Mouse (Mus musculus) bone marrow macrophage, adult 2 months (primary cell): ENCODE data around the gene Gtpbp2. TPM values are rescaled to one million over a fixed set of nuclear protein-coding genes. Genes with fewer than 3 reads are reported as not detected.
A peak's percentile ranks its signal among the peaks of the same experiment; 100 is the strongest.

Source experiments
- H3K27ac ChIP-seq: 2 replicates; pipeline ENCODE4 v1.5.1; 2012; ENCODE audit warnings: low read depth, low read length; ENCODE audit not compliant: insufficient read depth
- H3K4me1 ChIP-seq: 2 replicates; pipeline ENCODE4 v1.6.1; 2012; ENCODE audit warnings: low read length; ENCODE audit not compliant: control insufficient read depth, insufficient read depth
- H3K4me3 ChIP-seq: 2 replicates; pipeline ENCODE4 v1.5.1; 2012; ENCODE audit warnings: mild to moderate bottlenecking, low read length, moderate library complexity; ENCODE audit not compliant: insufficient read depth
- CTCF ChIP-seq: IDR thresholded peaks from 2 replicates; pipeline ENCODE4 v1.5.1; 2012; ENCODE audit warnings: low read depth, mild to moderate bottlenecking, low read length, moderate library complexity
- POLR2A ChIP-seq: IDR thresholded peaks from 2 replicates; pipeline ENCODE4 v1.6.1; 2012; ENCODE audit warnings: mild to moderate bottlenecking, low read depth, low read length, borderline replicate concordance
- polyA plus RNA-seq: library from polyadenylated mRNA; stranded (reverse); fragments of >200 nt; gene quantifications from 2 replicates; pipeline ENCODE4 v1.2.4, GENCODE M21; 2012; ENCODE audit not compliant: missing spikeins, insufficient read depth, insufficient read length

Gene Gtpbp2
- polyA plus RNA-seq, 1 experiment = 126 TPM

- TF ChIP-seq CTCF = no peak
- no peak for TF ChIP-seq POLR2A
- Histone ChIP-seq H3K27ac (no peak overlapping the region), H3K4me3 (no peak overlapping the region), H3K4me1 (no peaks in the 10 kb centered on the region)
Observed at GRCm38 (mm10) chr17:46123953-46124700, 36.7 kb upstream of the Gtpbp2 start.

- Histone ChIP-seq H3K4me3 (no peak overlapping the region), H3K4me1 (no peaks in the 10 kb centered on the region), H3K27ac (no peak overlapping the region)
- TF ChIP-seq CTCF (no peak), POLR2A (no peak)
Observed at GRCm38 (mm10) chr17:46126608-46127007, 34.2 kb upstream of the Gtpbp2 start.

GRCm38 (mm10) chr17:46127814-46128493, 32.9 kb upstream of the Gtpbp2 start:
- TF ChIP-seq POLR2A (no peak), CTCF (no peak)
- Histone ChIP-seq H3K27ac (no peak overlapping the region), H3K4me1 (no peaks in the 10 kb centered on the region), H3K4me3 (no peak overlapping the region)

GRCm38 (mm10) chr17:46129741-46130498, 30.9 kb upstream of the Gtpbp2 start:
- H3K27ac ChIP-seq = no peak overlapping the region
- no peaks in the 10 kb centered on the region for H3K4me1 ChIP-seq
- H3K4me3 ChIP-seq = no peak overlapping the region
- no peak for TF ChIP-seq CTCF
- no peak for TF ChIP-seq POLR2A

GRCm38 (mm10) chr17:46132058-46132718, 28.6 kb upstream of the Gtpbp2 start:
- no peak for TF ChIP-seq POLR2A
- TF ChIP-seq CTCF = peak; percentile 75

GRCm38 (mm10) chr17:46132862-46133261, 28.0 kb upstream of the Gtpbp2 start:
- Histone ChIP-seq H3K27ac (no peak overlapping the region), H3K4me1 (no peaks in the 10 kb centered on the region), H3K4me3 (no peak overlapping the region)
- TF ChIP-seq POLR2A (no peak), CTCF (no peak)

More at GRCm38 (mm10) chr17:46132058-46132718, 28.6 kb upstream of the Gtpbp2 start:
- H3K4me3 ChIP-seq = no peak overlapping the region
- H3K27ac ChIP-seq = no peak overlapping the region
- no peaks in the 10 kb centered on the region for H3K4me1 ChIP-seq

- Histone ChIP-seq H3K4me1 (peaks cover 8% of the 10 kb centered on the region), H3K27ac (no peak overlapping the region), H3K4me3 (no peak overlapping the region)
- TF ChIP-seq POLR2A (no peak), CTCF (no peak)
Observed at GRCm38 (mm10) chr17:46138563-46139236, 22.1 kb upstream of the Gtpbp2 start.

- TF ChIP-seq CTCF = no peak
- TF ChIP-seq POLR2A = no peak
- H3K27ac ChIP-seq = peak overlapping the region; percentile 52
- no peak overlapping the region for H3K4me3 ChIP-seq
- H3K4me1 ChIP-seq = peaks cover 14% of the 10 kb centered on the region
Observed at GRCm38 (mm10) chr17:46139872-46140271, 21.0 kb upstream of the Gtpbp2 start.
